ENCODE assay signal across 10 mouse cellular contexts in genomic region chr14:8063835-8064785, GRCm38 (mm10). TPM values are rescaled to one million over a fixed set of nuclear protein-coding genes. Genes with fewer than 3 reads are reported as not detected.
DNase-seq lines count a peak whose midpoint lies in the region; ATAC-seq and TF ChIP-seq lines count a peak whose summit lies in the region.
"Had no signal": no experiment of that assay in that cellular context is flagged by ENCODE, and none has a peak within 500 bp of the region (broad histone marks: within the 10 kb centered on the region; RNA-seq: fewer than 3 reads in every experiment).

No protein-coding gene starts in this region.

- no peaks in the 10 kb centered on the region for H3K27me3 ChIP-seq in forebrain, embryonic 11.5 days (ENCODE audit: control insufficient read depth, insufficient read depth, low read length)
- no peaks in the 10 kb centered on the region for H3K27me3 ChIP-seq in forebrain, embryonic 12.5 days
- no peaks in the 10 kb centered on the region for H3K27me3 ChIP-seq in midbrain, embryonic 10.5 days (ENCODE audit: low read depth, poor library complexity, severe bottlenecking)
- H3K27me3 ChIP-seq in midbrain, postnatal 0 days (ENCODE audit: insufficient read depth, low read length), result no peaks in the 10 kb centered on the region
- H3K27me3 ChIP-seq in liver, embryonic 16.5 days (ENCODE audit: control insufficient read depth, insufficient read depth, low read depth, low read length), result no peaks in the 10 kb centered on the region
- H3K27me3 ChIP-seq: kidney, embryonic 15.5 days had no signal

- H3K9ac ChIP-seq in forebrain, embryonic 11.5 days (ENCODE audit: low read length), result no peak overlapping the region
- no peak overlapping the region for H3K9ac ChIP-seq in forebrain, embryonic 12.5 days
- H3K9ac ChIP-seq in midbrain, postnatal 0 days (replicated peaks; ENCODE audit: low read length, poor library complexity, severe bottlenecking), result no peak overlapping the region
- no peak overlapping the region for H3K9ac ChIP-seq in liver, embryonic 16.5 days (ENCODE audit: low read depth, low read length)
- H3K9ac ChIP-seq: kidney, embryonic 15.5 days had no signal

- no peak overlapping the region for H3K4me2 ChIP-seq in forebrain, embryonic 11.5 days (ENCODE audit: low read depth, low read length, severe bottlenecking)
- no peak overlapping the region for H3K4me2 ChIP-seq in forebrain, embryonic 12.5 days
- H3K4me2 ChIP-seq in midbrain, postnatal 0 days (ENCODE audit: low read depth, low read length, poor library complexity, severe bottlenecking), result no peak overlapping the region
- H3K4me2 ChIP-seq in liver, embryonic 16.5 days (ENCODE audit: low read depth, low read length), result no peak overlapping the region
- H3K4me2 ChIP-seq: kidney, embryonic 15.5 days had no signal

- no peak overlapping the region for H3K27ac ChIP-seq in forebrain, embryonic 11.5 days (ENCODE audit: low read depth, low read length)
- H3K27ac ChIP-seq in forebrain, embryonic 12.5 days, result no peak overlapping the region
- H3K27ac ChIP-seq in midbrain, embryonic 10.5 days (replicated peaks), result peak overlapping the region; percentile 70
- no peak overlapping the region for H3K27ac ChIP-seq in midbrain, postnatal 0 days (ENCODE audit: low read depth, low read length)
- H3K27ac ChIP-seq in cortical plate, adult 2 months (ENCODE audit: insufficient read depth, low read length), result peak overlapping the region; percentile 53
- H3K27ac ChIP-seq in liver, embryonic 16.5 days (ENCODE audit: low read length), result no peak overlapping the region
- H3K27ac ChIP-seq: kidney, embryonic 15.5 days had no signal

- no peaks in the 10 kb centered on the region; the same call in 1 of the 2 replicates for H3K4me1 ChIP-seq in forebrain, embryonic 11.5 days (replicated peaks; ENCODE audit: control insufficient read depth, insufficient read depth, low read length)
- peaks cover 14% of the 10 kb centered on the region for H3K4me1 ChIP-seq in forebrain, embryonic 12.5 days
- H3K4me1 ChIP-seq in midbrain, embryonic 10.5 days, result peaks cover 21% of the 10 kb centered on the region
- H3K4me1 ChIP-seq in midbrain, postnatal 0 days (ENCODE audit: insufficient read depth, low read length), result no peaks in the 10 kb centered on the region
- peaks cover 5% of the 10 kb centered on the region for H3K4me1 ChIP-seq in cortical plate, adult 2 months (ENCODE audit: control insufficient read depth, insufficient read depth, low read length)
- H3K4me1 ChIP-seq in liver, embryonic 16.5 days (ENCODE audit: control insufficient read depth, low read depth, low read length), result no peaks in the 10 kb centered on the region; the same call in none of the 2 replicates

- TF ChIP-seq CTCF in midbrain, postnatal 0 days (IDR thresholded peaks at IDR 0.05), result no peak
- TF ChIP-seq CTCF in cortical plate, adult 2 months (IDR thresholded peaks at IDR 0.05; ENCODE audit: extremely low read depth, insufficient read depth, low read length), result no peak

- peak; percentile 39 for DNase-seq in forebrain, embryonic 11.5 days (ENCODE audit: low spot score)
- DNase-seq in midbrain, embryonic 10.5 days (ENCODE audit: low spot score), result no peak
- no peak for DNase-seq in midbrain, postnatal 0 days (ENCODE audit: low spot score)
- no peak for DNase-seq in gastrocnemius, postnatal 25 days
- DNase-seq: right cerebral cortex, postnatal 25 days had no signal

- H3K9me3 ChIP-seq in forebrain, embryonic 11.5 days (ENCODE audit: control insufficient read depth, low read length), result no peaks in the 10 kb centered on the region
- H3K9me3 ChIP-seq in forebrain, embryonic 12.5 days, result no peaks in the 10 kb centered on the region
- H3K9me3 ChIP-seq in midbrain, embryonic 10.5 days (replicated peaks), result no peaks in the 10 kb centered on the region
- no peaks in the 10 kb centered on the region for H3K9me3 ChIP-seq in midbrain, postnatal 0 days (ENCODE audit: low read length)
- no peaks in the 10 kb centered on the region for H3K9me3 ChIP-seq in liver, embryonic 16.5 days (replicated peaks; ENCODE audit: control insufficient read depth, low read length)
- H3K9me3 ChIP-seq: kidney, embryonic 15.5 days had no signal

- no peak for ATAC-seq in forebrain, embryonic 11.5 days (replicated peaks; ENCODE audit: low FRiP score)
- ATAC-seq in forebrain, embryonic 12.5 days (ENCODE audit: low FRiP score), result no peak
- no peak for ATAC-seq in midbrain, postnatal 0 days (ENCODE audit: low FRiP score)
- peak; percentile 45; the same call in 1 of the 2 replicates for ATAC-seq in liver, embryonic 16.5 days (ENCODE audit: low read depth)
- ATAC-seq in erythroid progenitor cell, adult 5-6 weeks (replicated peaks; ENCODE audit: low FRiP score, poor library complexity, severe bottlenecking), result no peak

- WGBS in forebrain, embryonic 11.5 days, result 90% methylated on average over 8 of the region's 8 CpGs
- WGBS in forebrain, embryonic 12.5 days, result 90% methylated on average over 8 of the region's 8 CpGs
- 89% methylated on average over 8 of the region's 8 CpGs for WGBS in midbrain, embryonic 10.5 days
- 85% methylated on average over 8 of the region's 8 CpGs for WGBS in midbrain, postnatal 0 days
- 45% methylated on average over 8 of the region's 8 CpGs for WGBS in liver, embryonic 16.5 days (ENCODE audit: insufficient replicate concordance)

- no peaks in the 10 kb centered on the region for H3K36me3 ChIP-seq in forebrain, embryonic 11.5 days (ENCODE audit: control insufficient read depth, insufficient read depth, low read length)
- no peaks in the 10 kb centered on the region for H3K36me3 ChIP-seq in forebrain, embryonic 12.5 days (replicated peaks)
- H3K36me3 ChIP-seq in midbrain, embryonic 10.5 days, result no peaks in the 10 kb centered on the region
- no peaks in the 10 kb centered on the region for H3K36me3 ChIP-seq in midbrain, postnatal 0 days (ENCODE audit: insufficient read depth, low read length)
- no peaks in the 10 kb centered on the region for H3K36me3 ChIP-seq in liver, embryonic 16.5 days (ENCODE audit: control insufficient read depth, insufficient read depth)
- H3K36me3 ChIP-seq: kidney, embryonic 15.5 days had no signal

- TF ChIP-seq POLR2A in cortical plate, adult 2 months (IDR thresholded peaks at IDR 0.05; ENCODE audit: extremely low read depth, insufficient read depth, low read length), result no peak

- no peak overlapping the region for H3K4me3 ChIP-seq in forebrain, embryonic 11.5 days (ENCODE audit: low read depth, low read length)
- no peak overlapping the region for H3K4me3 ChIP-seq in forebrain, embryonic 12.5 days (replicated peaks)
- H3K4me3 ChIP-seq in midbrain, embryonic 10.5 days, result no peak overlapping the region
- no peak overlapping the region for H3K4me3 ChIP-seq in midbrain, postnatal 0 days (ENCODE audit: low read depth, low read length)
- no peak overlapping the region for H3K4me3 ChIP-seq in cortical plate, adult 2 months (ENCODE audit: insufficient read depth, low read length)
- H3K4me3 ChIP-seq in liver, embryonic 16.5 days (ENCODE audit: low read depth, low read length), result no peak overlapping the region
- H3K4me3 ChIP-seq: kidney, embryonic 15.5 days had no signal

RNA-seq across cellular contexts. Expression of gene Rpp14, which starts 16.1 kb away (rescaled TPM):
- polyA plus RNA-seq in forebrain, embryonic 11.5 days (2014; fragmentation: Nextera tagmentation; extraction: Ambion mirVana), result 64.5 and 69.2 TPM in 2 replicates
- 53.3 and 53.6 TPM in 2 replicates for polyA plus RNA-seq in forebrain, embryonic 12.5 days (2016; fragmentation: Nextera tagmentation; extraction: Ambion mirVana)
- polyA plus RNA-seq in midbrain, embryonic 10.5 days (2016; fragmentation: Nextera tagmentation; extraction: Ambion mirVana), result 57.5 and 60.1 TPM in 2 replicates
- 20.6 and 31.1 TPM in 2 replicates for total RNA-seq in midbrain, postnatal 0 days (2014; rRNA removed)
- 35.5 and 39.6 TPM in 2 replicates for polyA plus RNA-seq in midbrain, postnatal 0 days (2015; fragmentation: Nextera tagmentation; extraction: Ambion mirVana)
- polyA plus RNA-seq in cortical plate, adult 2 months (2012; rRNA removed), result 30.9 and 32.3 TPM in 2 replicates
- polyA plus RNA-seq in liver, embryonic 16.5 days (2015; fragmentation: Nextera tagmentation; extraction: Ambion mirVana), result 16.0 and 17.4 TPM in 2 replicates
- total RNA-seq in gastrocnemius, postnatal 25 days (2021), result 10 to 100 TPM; 22.8 to 24.6 TPM
- 4.2 and 5.0 TPM in 2 replicates for total RNA-seq in erythroid progenitor cell, adult 5-6 weeks (2015; ENCODE audit: low replicate concordance)
- 6.4 and 6.8 TPM in 2 replicates for total RNA-seq in erythroid progenitor cell, adult 5-6 weeks (2017; ENCODE audit: low replicate concordance)

RNA-seq across cellular contexts. Expression of gene Pxk, which starts 33.9 kb away (rescaled TPM):
- polyA plus RNA-seq in forebrain, embryonic 11.5 days (2014; fragmentation: Nextera tagmentation; extraction: Ambion mirVana), result 24.3 and 26.4 TPM in 2 replicates
- polyA plus RNA-seq in forebrain, embryonic 12.5 days (2016; fragmentation: Nextera tagmentation; extraction: Ambion mirVana), result 30.3 and 34.5 TPM in 2 replicates
- 14.7 and 17.8 TPM in 2 replicates for polyA plus RNA-seq in midbrain, embryonic 10.5 days (2016; fragmentation: Nextera tagmentation; extraction: Ambion mirVana)
- total RNA-seq in midbrain, postnatal 0 days (2014; rRNA removed), result 37.3 and 55.5 TPM in 2 replicates
- 54.3 and 58.3 TPM in 2 replicates for polyA plus RNA-seq in midbrain, postnatal 0 days (2015; fragmentation: Nextera tagmentation; extraction: Ambion mirVana)
- 39.4 and 41.6 TPM in 2 replicates for polyA plus RNA-seq in cortical plate, adult 2 months (2012; rRNA removed)
- 11.5 and 12.4 TPM in 2 replicates for polyA plus RNA-seq in liver, embryonic 16.5 days (2015; fragmentation: Nextera tagmentation; extraction: Ambion mirVana)
- total RNA-seq in gastrocnemius, postnatal 25 days (2021), result 10 to 100 TPM; 11.6 to 12.5 TPM
- 14.7 and 16.6 TPM in 2 replicates for total RNA-seq in erythroid progenitor cell, adult 5-6 weeks (2015; ENCODE audit: low replicate concordance)
- total RNA-seq in erythroid progenitor cell, adult 5-6 weeks (2017; ENCODE audit: low replicate concordance), result 3.0 and 5.3 TPM in 2 replicates

Comparison
In these comparisons a context has a peak if more than half of its experiments do, and no peak if none do; other contexts are left out.
1. H3K27ac ChIP-seq: peak in midbrain, embryonic 10.5 days (single experiment) and cortical plate, adult 2 months (single experiment); none in forebrain, embryonic 11.5 days (single experiment), forebrain, embryonic 12.5 days (single experiment), midbrain, postnatal 0 days (single experiment) and liver, embryonic 16.5 days (single experiment).